Mouse (Mus musculus): ENCODE data around the gene Adgrg1. TPM values are rescaled to one million over a fixed set of nuclear protein-coding genes. Genes with fewer than 3 reads are reported as not detected.
A peak's percentile ranks its signal among the peaks of the same experiment; 100 is the strongest.

Adgrg1 gene
- polyA plus RNA-seq, 1 experiment from 2014 or later: 122 TPM

DNA sequence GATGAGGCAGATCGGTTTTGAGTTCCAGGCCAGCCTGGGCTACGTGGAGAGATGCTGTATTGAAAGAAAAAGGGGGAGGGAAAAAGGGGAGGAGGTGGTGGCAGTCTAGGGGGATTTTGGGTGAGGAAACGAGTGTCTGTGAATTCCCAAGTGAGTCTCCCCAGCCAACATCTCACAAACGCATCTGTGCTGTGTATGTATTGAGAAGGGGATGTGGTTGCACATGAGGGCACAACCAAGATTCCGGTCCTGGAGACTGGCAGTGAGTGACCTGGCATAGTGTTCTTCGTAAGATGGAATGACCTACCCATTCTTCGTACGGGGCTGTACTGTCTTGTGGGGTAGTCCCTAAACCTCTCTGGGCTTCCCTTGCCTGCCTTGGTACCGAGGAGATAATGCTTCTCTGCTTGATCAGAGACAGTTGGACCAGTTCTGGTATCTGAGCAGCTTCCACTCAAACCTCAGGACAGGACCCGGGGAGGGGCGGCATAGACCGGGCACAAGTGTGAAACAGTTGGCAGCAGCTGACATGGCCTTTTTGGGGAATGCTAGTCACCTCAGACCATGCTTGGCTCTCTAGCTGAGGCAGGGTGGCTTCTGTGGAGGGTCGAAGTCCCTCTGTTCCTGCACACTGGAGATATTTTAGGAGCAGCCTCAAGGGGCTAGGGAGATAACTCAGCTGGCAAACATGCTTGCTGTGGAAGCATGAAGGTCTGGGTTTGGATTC lies 4.2 kb downstream of the Adgrg1 start:
- Histone ChIP-seq H3K4me2 (peak overlapping the region; percentile 44; the same call in 1 of the 2 replicates), H3K9ac (no peak overlapping the region)

DNA sequence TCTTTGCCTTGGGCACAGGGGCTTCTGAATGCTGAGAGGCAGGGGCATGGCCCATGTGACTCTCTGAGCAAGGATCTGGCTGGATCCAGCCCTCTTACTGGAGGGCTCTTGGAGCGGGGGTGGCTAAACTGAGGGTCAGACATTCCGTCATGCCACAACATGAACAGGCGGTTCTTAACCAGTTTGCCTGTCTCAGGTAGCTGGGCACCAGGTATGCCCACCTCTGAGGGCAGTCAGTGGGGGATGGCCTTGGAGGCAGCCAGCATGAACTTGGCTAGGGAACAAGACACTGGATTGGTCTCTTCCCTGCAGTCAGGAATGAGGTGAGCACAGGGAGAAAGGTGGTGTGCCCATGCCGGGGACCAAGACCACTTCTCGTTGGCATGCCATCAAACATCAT lies 5.6 kb downstream of the Adgrg1 start:
- Histone ChIP-seq H3K4me3 (no peak overlapping the region), H3K4me2 (no peak overlapping the region), H3K9me3 (no peaks in the 10 kb centered on the region), H3K9ac (no peak overlapping the region), H3K4me1 (replicated peaks) (peaks cover 69% of the 10 kb centered on the region), H3K27ac (replicated peaks) (no peak overlapping the region), H3K27me3 (no peaks in the 10 kb centered on the region), H3K36me3 (no peaks in the 10 kb centered on the region)
- 95% methylated on average over 5 of the region's 5 CpGs for WGBS
- ATAC-seq (ENCODE audit: low FRiP score, low read depth): no peak

More for the DNA sequence above, 4.2 kb downstream of the Adgrg1 start:
- Histone ChIP-seq H3K27ac (replicated peaks) (no peak overlapping the region), H3K4me3 (no peak overlapping the region), H3K9me3 (no peaks in the 10 kb centered on the region), H3K36me3 (no peaks in the 10 kb centered on the region), H3K27me3 (no peaks in the 10 kb centered on the region), H3K4me1 (replicated peaks) (peaks cover 55% of the 10 kb centered on the region)
- WGBS: 66% methylated on average over 13 of the region's 13 CpGs
- no peak for ATAC-seq (ENCODE audit: low FRiP score, low read depth)

DNA sequence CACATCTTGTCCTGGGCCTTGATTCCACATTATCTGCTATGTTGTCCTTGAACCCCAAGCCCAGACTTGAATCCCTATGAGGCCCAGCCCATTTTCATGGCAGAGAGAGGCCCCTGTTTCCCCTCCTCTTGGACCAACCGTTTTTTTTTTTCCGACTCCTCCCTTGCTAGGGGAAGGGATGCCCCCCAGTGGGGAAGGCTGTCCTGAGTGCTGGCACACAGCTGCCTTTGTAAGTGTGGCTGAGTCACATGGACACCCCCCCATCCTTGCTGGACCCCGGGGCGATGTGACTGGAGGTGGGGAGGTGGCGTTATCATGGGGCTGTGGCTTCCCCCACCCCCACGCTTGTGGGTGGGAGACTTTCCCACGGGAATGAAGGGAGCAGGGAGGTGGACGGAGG lies 6.4 kb downstream of the Adgrg1 start:
- no peak overlapping the region for H3K9ac ChIP-seq
- H3K9me3 ChIP-seq: no peaks in the 10 kb centered on the region
- H3K4me3 ChIP-seq: no peak overlapping the region
- no peaks in the 10 kb centered on the region for H3K36me3 ChIP-seq
- ATAC-seq (ENCODE audit: low FRiP score, low read depth): no peak
- H3K4me2 ChIP-seq: no peak overlapping the region
- peaks cover 71% of the 10 kb centered on the region for H3K4me1 ChIP-seq (replicated peaks)
- no peaks in the 10 kb centered on the region for H3K27me3 ChIP-seq
- WGBS: 41% methylated on average over 8 of the region's 8 CpGs
- H3K27ac ChIP-seq (replicated peaks): peak overlapping the region; percentile 73; the same call in 1 of the 2 replicates

DNA sequence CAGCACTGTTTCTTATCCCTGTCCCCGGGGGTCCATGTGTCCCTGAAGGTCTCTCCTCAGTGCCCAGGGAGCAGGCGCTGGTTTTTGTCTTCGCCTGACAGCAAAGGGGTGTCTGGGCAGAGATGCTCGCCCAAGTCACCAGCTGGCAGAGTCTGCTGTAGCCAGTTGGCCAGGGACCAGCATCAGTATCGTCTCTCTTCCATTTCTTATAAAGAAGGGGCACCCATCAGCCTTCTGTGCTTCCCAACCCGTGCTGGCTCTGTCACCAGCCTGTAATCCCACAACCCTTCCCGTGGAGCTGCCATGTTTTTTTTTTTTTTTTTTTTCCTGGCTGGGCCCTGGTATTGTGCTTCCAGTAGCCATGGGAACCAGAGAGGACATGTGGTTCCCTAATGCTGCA lies 7.3 kb downstream of the Adgrg1 start:
- Histone ChIP-seq H3K4me2 (no peak overlapping the region), H3K4me3 (no peak overlapping the region), H3K27ac (replicated peaks) (peak overlapping the region; percentile 73), H3K27me3 (no peaks in the 10 kb centered on the region), H3K9me3 (no peaks in the 10 kb centered on the region), H3K9ac (no peak overlapping the region), H3K4me1 (replicated peaks) (peaks cover 77% of the 10 kb centered on the region), H3K36me3 (no peaks in the 10 kb centered on the region)
- 41% methylated on average over 7 of the region's 7 CpGs for WGBS
- ATAC-seq (ENCODE audit: low FRiP score, low read depth): 0 out of 2 replicates have a peak, but pooled peaks have one; percentile 10

DNA sequence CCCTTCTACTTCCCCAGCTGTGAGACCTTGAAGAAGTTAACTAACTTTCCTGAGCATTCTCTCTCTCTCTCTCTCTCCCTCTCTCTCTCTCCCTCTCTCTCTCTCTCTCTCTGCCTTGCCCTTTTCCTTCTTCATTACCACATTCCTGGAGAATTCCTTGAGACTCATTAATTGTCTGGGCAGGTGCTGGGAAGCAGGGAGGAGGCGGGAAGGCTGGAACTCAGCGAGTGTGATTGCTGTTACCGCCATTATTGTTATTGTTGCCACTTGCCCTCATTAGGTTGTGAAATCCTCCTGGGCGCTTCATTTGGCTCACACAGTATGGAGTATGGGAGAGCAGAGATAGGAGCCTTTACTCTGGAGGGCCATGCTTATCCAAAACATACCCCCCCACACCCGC lies 8.6 kb downstream of the Adgrg1 start:
- peaks cover 76% of the 10 kb centered on the region for H3K4me1 ChIP-seq (replicated peaks)
- no peak overlapping the region for H3K9ac ChIP-seq
- H3K4me2 ChIP-seq: peak overlapping the region; percentile 38; the same call in 1 of the 2 replicates
- peak overlapping the region; percentile 73 for H3K27ac ChIP-seq (replicated peaks)
- H3K4me3 ChIP-seq: no peak overlapping the region
- H3K36me3 ChIP-seq: no peaks in the 10 kb centered on the region
- ATAC-seq (ENCODE audit: low FRiP score, low read depth): no peak
- 20% methylated on average over 5 of the region's 5 CpGs for WGBS
- H3K27me3 ChIP-seq: no peaks in the 10 kb centered on the region
- H3K9me3 ChIP-seq: no peaks in the 10 kb centered on the region

DNA sequence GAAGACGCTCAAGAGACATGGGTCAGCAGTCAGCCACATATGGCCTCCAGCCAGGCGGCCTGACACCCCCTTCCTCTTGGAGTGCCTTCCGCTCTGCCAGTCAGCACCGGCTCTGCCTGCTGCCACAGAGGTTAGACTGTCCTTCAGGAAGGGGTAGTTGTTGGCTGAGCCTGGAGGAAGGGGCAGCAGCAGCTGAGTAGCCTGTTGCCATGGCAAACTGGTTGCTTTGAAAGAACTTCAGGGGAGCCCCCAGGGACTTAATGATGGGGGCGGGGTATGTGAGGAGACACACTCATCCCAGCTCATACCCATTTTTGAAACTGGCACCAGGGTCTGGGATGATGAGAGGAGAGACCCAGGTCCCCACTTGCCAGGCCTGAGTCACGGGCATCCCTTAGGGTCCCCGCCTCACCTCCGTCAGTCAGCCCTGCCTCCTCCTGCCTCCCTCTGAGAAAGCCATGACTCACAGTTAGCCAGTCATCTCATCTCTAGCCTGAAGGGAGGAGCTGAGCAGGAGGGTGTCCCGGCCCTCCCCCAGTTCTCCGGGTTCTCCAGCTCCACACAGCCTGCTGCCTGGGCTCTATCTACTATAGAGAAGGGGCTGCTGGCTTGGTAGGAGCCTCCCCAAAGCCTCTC lies 9.4 kb downstream of the Adgrg1 start:
- Histone ChIP-seq H3K9me3 (no peaks in the 10 kb centered on the region), H3K4me1 (replicated peaks) (peaks cover 67% of the 10 kb centered on the region), H3K4me2 (peak overlapping the region; percentile 38), H3K27ac (replicated peaks) (peak overlapping the region; percentile 73), H3K27me3 (no peaks in the 10 kb centered on the region), H3K9ac (0 out of 2 replicates have a peak overlapping the region, but pooled peaks have one; percentile 18), H3K36me3 (no peaks in the 10 kb centered on the region), H3K4me3 (peak overlapping the region; percentile 2; the same call in 1 of the 2 replicates)
- 5% methylated on average over 10 of the region's 10 CpGs for WGBS
- peak; percentile 81 for ATAC-seq (ENCODE audit: low FRiP score, low read depth)

DNA sequence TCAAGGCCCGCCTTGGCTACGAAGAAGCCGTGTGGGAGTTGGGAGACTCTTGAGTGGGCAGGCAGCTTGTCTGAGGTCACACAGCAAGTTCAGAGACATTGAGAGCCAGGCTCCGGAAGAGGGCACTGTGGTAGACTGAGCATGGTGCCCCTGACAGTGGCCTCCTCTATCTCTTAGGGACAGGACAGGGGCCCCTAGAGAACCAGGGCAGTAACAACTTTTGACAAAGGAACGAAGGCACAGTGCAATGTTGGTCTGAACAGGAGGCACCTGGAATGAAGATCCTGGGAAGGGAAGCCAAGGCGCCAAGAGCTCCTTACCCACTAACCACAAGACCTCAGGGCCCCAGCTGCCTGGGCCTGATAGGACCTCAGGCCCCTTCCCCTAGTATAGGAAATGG lies 10.5 kb downstream of the Adgrg1 start:
- Histone ChIP-seq H3K27me3 (no peaks in the 10 kb centered on the region), H3K9me3 (no peaks in the 10 kb centered on the region), H3K4me2 (peak overlapping the region; percentile 38), H3K4me1 (replicated peaks) (peaks cover 70% of the 10 kb centered on the region), H3K4me3 (no peak overlapping the region), H3K36me3 (no peaks in the 10 kb centered on the region), H3K9ac (no peak overlapping the region), H3K27ac (replicated peaks) (peak overlapping the region; percentile 73; the same call in 1 of the 2 replicates)
- 82% methylated on average over 6 of the region's 6 CpGs for WGBS
- no peak for ATAC-seq (ENCODE audit: low FRiP score, low read depth)

DNA sequence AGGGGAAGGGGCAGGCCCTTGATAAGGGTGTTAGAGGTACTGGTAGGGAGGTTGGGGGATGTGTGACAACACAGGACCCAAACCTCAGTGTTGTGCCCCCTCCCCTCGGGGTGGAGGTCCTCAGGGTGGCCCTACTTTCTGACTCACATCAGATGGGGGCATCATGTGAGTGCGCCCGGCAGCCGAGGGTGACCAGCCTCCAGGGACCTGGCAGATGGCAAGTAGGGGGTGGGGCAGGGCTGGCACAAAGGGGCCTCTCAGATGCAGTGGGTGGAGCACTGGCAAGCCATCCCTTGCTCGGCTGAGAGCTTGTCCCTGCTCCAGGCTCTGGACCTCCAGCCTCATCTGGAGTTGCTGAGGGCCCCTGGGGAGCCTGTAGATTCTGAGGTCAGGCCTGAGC lies 12.1 kb downstream of the Adgrg1 start:
- Histone ChIP-seq H3K4me3 (no peak overlapping the region), H3K36me3 (no peaks in the 10 kb centered on the region), H3K27ac (replicated peaks) (peak overlapping the region; percentile 37; the same call in 1 of the 2 replicates), H3K9me3 (no peaks in the 10 kb centered on the region), H3K27me3 (no peaks in the 10 kb centered on the region), H3K4me1 (replicated peaks) (peaks cover 74% of the 10 kb centered on the region), H3K9ac (no peak overlapping the region), H3K4me2 (peak overlapping the region; percentile 38)
- 25% methylated on average over 5 of the region's 5 CpGs for WGBS
- peak; percentile 17; the same call in 1 of the 2 replicates for ATAC-seq (ENCODE audit: low FRiP score, low read depth)

DNA sequence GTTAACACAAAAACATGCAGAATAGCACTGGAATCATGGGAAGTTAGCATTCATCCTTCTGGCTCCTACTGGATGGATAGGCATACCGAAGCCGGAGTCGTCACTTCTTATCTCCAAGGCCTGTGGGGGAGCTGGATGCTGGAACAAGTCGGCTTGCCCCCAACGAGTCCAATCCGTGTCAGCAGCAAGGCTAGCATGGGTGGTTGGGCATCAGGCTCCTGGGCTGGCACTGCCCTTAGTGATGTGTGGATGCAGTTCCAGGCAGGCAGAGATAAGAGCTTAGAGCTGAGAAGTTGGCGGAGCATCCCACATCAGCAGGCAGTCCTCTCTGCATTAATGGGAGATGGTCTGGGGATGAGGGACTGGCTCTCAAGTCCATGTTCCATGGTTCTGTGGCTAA lies 13.0 kb downstream of the Adgrg1 start:
- Histone ChIP-seq H3K9me3 (no peaks in the 10 kb centered on the region), H3K4me2 (no peak overlapping the region), H3K9ac (no peak overlapping the region), H3K27me3 (no peaks in the 10 kb centered on the region), H3K36me3 (no peaks in the 10 kb centered on the region), H3K27ac (replicated peaks) (no peak overlapping the region), H3K4me3 (no peak overlapping the region), H3K4me1 (replicated peaks) (peaks cover 76% of the 10 kb centered on the region)
- 71% methylated on average over 7 of the region's 7 CpGs for WGBS
- ATAC-seq (ENCODE audit: low FRiP score, low read depth): no peak

DNA sequence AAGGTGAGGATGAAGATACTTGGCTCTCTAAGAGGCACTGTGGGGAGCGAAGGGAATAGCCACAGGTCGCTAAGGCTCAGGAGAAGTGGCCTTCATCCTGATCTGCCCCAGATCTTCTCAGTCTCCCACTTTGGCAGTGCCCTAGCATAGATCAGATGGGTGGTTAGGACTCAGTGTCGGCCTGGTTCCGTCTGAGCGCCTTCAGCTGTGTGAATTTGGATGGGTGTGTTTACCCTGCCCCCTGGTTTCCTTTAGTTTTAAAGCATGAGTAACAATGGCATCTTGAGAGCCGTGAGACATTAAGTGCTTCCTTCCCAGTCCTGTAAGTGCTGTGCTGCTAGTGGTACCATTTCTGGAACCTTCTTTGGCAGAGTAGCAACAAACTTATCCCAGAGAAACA lies 14.1 kb downstream of the Adgrg1 start:
- no peak overlapping the region for H3K4me3 ChIP-seq
- 84% methylated on average over 6 of the region's 6 CpGs for WGBS
- no peaks in the 10 kb centered on the region for H3K27me3 ChIP-seq
- H3K4me2 ChIP-seq: no peak overlapping the region
- H3K9ac ChIP-seq: no peak overlapping the region
- ATAC-seq (ENCODE audit: low FRiP score, low read depth): no peak
- no peak overlapping the region for H3K27ac ChIP-seq (replicated peaks)
- H3K36me3 ChIP-seq: no peaks in the 10 kb centered on the region
- H3K4me1 ChIP-seq (replicated peaks): peaks cover 76% of the 10 kb centered on the region
- no peaks in the 10 kb centered on the region for H3K9me3 ChIP-seq

DNA sequence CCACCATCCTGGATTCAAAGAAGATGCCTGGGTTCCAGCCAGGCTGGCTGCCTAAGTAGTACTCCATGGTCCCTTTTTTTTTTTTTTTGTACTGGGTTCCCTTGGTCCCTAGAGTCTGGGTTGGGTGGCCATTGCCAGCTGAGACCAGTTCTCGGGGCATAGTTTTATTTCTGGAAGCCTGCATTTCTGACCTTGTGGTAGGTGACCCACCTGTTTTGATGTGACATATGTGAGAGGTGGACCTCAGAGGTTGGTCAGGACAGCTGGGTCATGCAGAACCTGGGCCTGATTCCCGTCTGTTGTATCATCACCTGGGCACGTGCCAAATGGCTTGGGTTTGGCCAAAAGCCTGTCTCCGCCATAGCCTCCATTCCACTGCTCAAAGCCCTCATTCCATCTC lies 15.2 kb downstream of the Adgrg1 start:
- Histone ChIP-seq H3K4me3 (no peak overlapping the region), H3K9me3 (no peaks in the 10 kb centered on the region), H3K9ac (no peak overlapping the region), H3K36me3 (no peaks in the 10 kb centered on the region), H3K4me1 (replicated peaks) (peaks cover 76% of the 10 kb centered on the region), H3K27ac (replicated peaks) (no peak overlapping the region), H3K4me2 (no peak overlapping the region), H3K27me3 (no peaks in the 10 kb centered on the region)
- no peak for ATAC-seq (ENCODE audit: low FRiP score, low read depth)
- WGBS: 81% methylated on average over 4 of the region's 4 CpGs

DNA sequence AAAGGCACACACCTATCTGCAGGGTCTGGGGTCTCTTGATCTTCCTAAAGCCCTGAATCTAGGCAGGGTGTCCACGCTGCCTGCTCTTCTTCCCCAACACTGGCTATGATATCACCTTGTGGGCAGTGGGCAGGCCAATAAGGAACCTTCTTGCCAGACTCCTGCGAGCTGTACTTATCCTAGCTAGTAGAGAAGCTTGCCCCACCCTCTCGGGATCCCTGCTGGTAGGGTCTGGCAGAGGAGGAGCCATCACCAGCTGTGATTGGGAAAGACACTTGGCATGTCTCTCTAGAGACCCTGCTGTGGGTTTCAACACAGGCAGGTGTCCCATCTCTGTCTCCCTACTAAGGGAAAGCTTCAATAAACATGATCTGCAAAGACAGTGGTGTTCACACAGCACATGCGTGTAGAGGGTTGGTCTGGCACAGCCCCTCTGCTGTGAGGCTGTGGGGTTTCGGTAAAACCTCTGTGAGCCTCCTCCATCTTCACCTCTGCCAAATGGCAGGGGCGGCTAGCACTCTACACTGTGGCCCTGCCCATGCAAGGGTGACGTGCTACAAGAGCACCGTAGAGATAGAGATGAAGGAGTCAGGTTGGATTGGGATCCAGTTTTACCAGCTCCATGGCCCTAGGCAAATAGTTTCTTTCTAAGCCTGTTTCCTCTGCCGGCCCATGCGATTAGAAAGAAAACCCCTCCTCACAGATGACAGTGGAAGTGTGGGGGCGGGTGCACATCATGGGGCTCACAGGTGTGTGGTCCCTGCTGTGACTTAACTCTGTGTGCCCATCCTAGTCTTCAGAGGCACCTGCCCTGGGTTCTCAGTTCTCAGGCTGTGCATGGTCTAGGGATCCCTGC lies 16.3 kb downstream of the Adgrg1 start:
- Histone ChIP-seq H3K9ac (no peak overlapping the region), H3K9me3 (no peaks in the 10 kb centered on the region), H3K4me1 (replicated peaks) (peaks cover 80% of the 10 kb centered on the region), H3K4me2 (no peak overlapping the region), H3K36me3 (no peaks in the 10 kb centered on the region), H3K27me3 (no peaks in the 10 kb centered on the region), H3K4me3 (no peak overlapping the region), H3K27ac (replicated peaks) (peak overlapping the region; percentile 93)
- ATAC-seq (ENCODE audit: low FRiP score, low read depth): no peak
- WGBS: 69% methylated on average over 11 of the region's 11 CpGs

All from hindbrain, embryonic 15.5 days (tissue).